Comparison of ENCODE assay signal across 9 mouse cellular contexts in genomic region chr2:180207840-180208239, GRCm38 (mm10). TPM values are rescaled to one million over a fixed set of nuclear protein-coding genes. Genes with fewer than 3 reads are reported as not detected.
DNase-seq lines count a peak whose midpoint lies in the region; ATAC-seq and TF ChIP-seq lines count a peak whose summit lies in the region.
"Had no signal": no experiment of that assay in that cellular context is flagged by ENCODE, and none has a peak within 500 bp of the region (broad histone marks: within the 10 kb centered on the region; RNA-seq: fewer than 3 reads in every experiment).

No protein-coding gene starts in this region.

- H3K36me3 ChIP-seq in heart, embryonic 10.5 days = peaks cover 38% of the 10 kb centered on the region
- 0 out of 2 replicates have a peak, but pooled peaks cover 2% of the 10 kb centered on the region for H3K36me3 ChIP-seq in limb, embryonic 10.5 days
- no peaks in the 10 kb centered on the region for H3K36me3 ChIP-seq in neural tube, embryonic 15.5 days
- H3K36me3 ChIP-seq: neural tube, embryonic 12.5 days had no signal

- H3K27ac ChIP-seq in bone marrow macrophage, adult 2 months (ENCODE audit: insufficient read depth, low read depth, low read length) = no peak overlapping the region
- H3K27ac ChIP-seq in heart, embryonic 10.5 days = 0 out of 2 replicates have a peak overlapping the region, but pooled peaks have one; percentile 62
- no peak overlapping the region for H3K27ac ChIP-seq in limb, embryonic 10.5 days
- no peak overlapping the region for H3K27ac ChIP-seq in neural tube, embryonic 15.5 days (replicated peaks)
- H3K27ac ChIP-seq: neural tube, embryonic 12.5 days had no signal

- H3K4me2 ChIP-seq in neural tube, embryonic 15.5 days = no peak overlapping the region
- H3K4me2 ChIP-seq: neural tube, embryonic 12.5 days had no signal

- peak; percentile 44 for TF ChIP-seq CTCF in bone marrow macrophage, adult 2 months (IDR thresholded peaks at IDR 0.05; ENCODE audit: low read depth, low read length)

- 58% methylated on average over 7 of the region's 7 CpGs for WGBS in heart, embryonic 10.5 days
- WGBS in limb, embryonic 10.5 days = 67% methylated on average over 7 of the region's 7 CpGs
- 38% methylated on average over 7 of the region's 7 CpGs for WGBS in neural tube, embryonic 15.5 days

- peak; percentile 51 for DNase-seq in ovary, postnatal 36 days (ENCODE audit: low spot score)
- DNase-seq in ovary, postnatal 10 days (ENCODE audit: low spot score) = no peak
- DNase-seq in heart, embryonic 10.5 days (ENCODE audit: low spot score) = no peak
- peak; percentile 59 for DNase-seq in limb, embryonic 10.5 days (ENCODE audit: low spot score)
- no peak for DNase-seq in testis, postnatal 14 days (ENCODE audit: low spot score)

- no peaks in the 10 kb centered on the region for H3K9me3 ChIP-seq in heart, embryonic 10.5 days
- no peaks in the 10 kb centered on the region for H3K9me3 ChIP-seq in limb, embryonic 10.5 days (replicated peaks)
- H3K9me3 ChIP-seq in neural tube, embryonic 15.5 days (replicated peaks) = no peaks in the 10 kb centered on the region
- H3K9me3 ChIP-seq: neural tube, embryonic 12.5 days had no signal

- no peak overlapping the region for H3K4me3 ChIP-seq in bone marrow macrophage, adult 2 months (ENCODE audit: insufficient read depth, low read length)
- H3K4me3 ChIP-seq in heart, embryonic 10.5 days = no peak overlapping the region
- no peak overlapping the region for H3K4me3 ChIP-seq in limb, embryonic 10.5 days
- no peak overlapping the region for H3K4me3 ChIP-seq in neural tube, embryonic 15.5 days (replicated peaks)
- H3K4me3 ChIP-seq: neural tube, embryonic 12.5 days had no signal

- no peaks in the 10 kb centered on the region for H3K27me3 ChIP-seq in heart, embryonic 10.5 days (ENCODE audit: insufficient read depth, poor library complexity, severe bottlenecking)
- H3K27me3 ChIP-seq in limb, embryonic 10.5 days (ENCODE audit: low read depth, poor library complexity, severe bottlenecking) = no peaks in the 10 kb centered on the region
- H3K27me3 ChIP-seq in neural tube, embryonic 15.5 days (replicated peaks) = no peaks in the 10 kb centered on the region
- H3K27me3 ChIP-seq: neural tube, embryonic 12.5 days had no signal

- H3K4me1 ChIP-seq in bone marrow macrophage, adult 2 months (ENCODE audit: control insufficient read depth, insufficient read depth, low read length) = peaks cover 4% of the 10 kb centered on the region; the same call in 1 of the 2 replicates
- peaks cover 23% of the 10 kb centered on the region for H3K4me1 ChIP-seq in heart, embryonic 10.5 days
- H3K4me1 ChIP-seq in limb, embryonic 10.5 days = peaks cover 11% of the 10 kb centered on the region; the same call in 1 of the 2 replicates
- peaks cover 26% of the 10 kb centered on the region for H3K4me1 ChIP-seq in neural tube, embryonic 15.5 days

- ATAC-seq in neural tube, embryonic 15.5 days (ENCODE audit: low FRiP score) = 0 out of 2 replicates have a peak, but pooled peaks have one; percentile 16
- no peak for ATAC-seq in activated CD4-positive, CD25-positive, alpha-beta regulatory T cell, adult 4 months

- TF ChIP-seq POLR2A in bone marrow macrophage, adult 2 months (IDR thresholded peaks at IDR 0.05; ENCODE audit: borderline replicate concordance, low read depth, low read length) = no peak

- no peak overlapping the region for H3K9ac ChIP-seq in neural tube, embryonic 15.5 days (replicated peaks)
- H3K9ac ChIP-seq: neural tube, embryonic 12.5 days had no signal

RNA-seq across cellular contexts. Expression of gene Lama5, which starts 17.8 kb away (rescaled TPM):
- 0.12 and 0.45 TPM in 2 replicates for polyA plus RNA-seq in bone marrow macrophage, adult 2 months (2012; ENCODE audit: insufficient read depth, insufficient read length, missing spikeins)
- 23.6 and 30.8 TPM in 2 replicates for polyA plus RNA-seq in heart, embryonic 10.5 days (2016; fragmentation: Nextera tagmentation; extraction: Ambion mirVana)
- polyA plus RNA-seq in limb, embryonic 10.5 days (2016; fragmentation: Nextera tagmentation; extraction: Ambion mirVana) = 18.1 and 18.2 TPM in 2 replicates
- 1.2 and 4.4 TPM in 2 replicates for polyA plus RNA-seq in neural tube, embryonic 15.5 days (2015; fragmentation: Nextera tagmentation; extraction: Ambion mirVana)
- under 1 TPM; 0.28 to 0.59 TPM for polyA plus RNA-seq in activated CD4-positive, CD25-positive, alpha-beta regulatory T cell, adult 4 months (2017; shearing (Covaris generic))

RNA-seq across cellular contexts. Expression of gene Adrm1, which starts 36.6 kb away (rescaled TPM):
- 62.1 and 71.4 TPM in 2 replicates for polyA plus RNA-seq in bone marrow macrophage, adult 2 months (2012; ENCODE audit: insufficient read depth, insufficient read length, missing spikeins)
- 202 and 240 TPM in 2 replicates for polyA plus RNA-seq in heart, embryonic 10.5 days (2016; fragmentation: Nextera tagmentation; extraction: Ambion mirVana)
- 264 and 295 TPM in 2 replicates for polyA plus RNA-seq in limb, embryonic 10.5 days (2016; fragmentation: Nextera tagmentation; extraction: Ambion mirVana)
- 196 and 203 TPM in 2 replicates for polyA plus RNA-seq in neural tube, embryonic 15.5 days (2015; fragmentation: Nextera tagmentation; extraction: Ambion mirVana)
- 100 to 1,000 TPM in 1 of 2 experiments, 10 to 100 TPM in 1; 87.7 to 113 TPM for polyA plus RNA-seq in activated CD4-positive, CD25-positive, alpha-beta regulatory T cell, adult 4 months (2017; shearing (Covaris generic))

RNA-seq across cellular contexts. Expression of gene Rps21, which starts 49.3 kb away (rescaled TPM):
- 1,564 and 1,592 TPM in 2 replicates for polyA plus RNA-seq in bone marrow macrophage, adult 2 months (2012; ENCODE audit: insufficient read depth, insufficient read length, missing spikeins)
- polyA plus RNA-seq in heart, embryonic 10.5 days (2016; fragmentation: Nextera tagmentation; extraction: Ambion mirVana) = 332 and 360 TPM in 2 replicates
- polyA plus RNA-seq in limb, embryonic 10.5 days (2016; fragmentation: Nextera tagmentation; extraction: Ambion mirVana) = 530 and 637 TPM in 2 replicates
- 382 and 405 TPM in 2 replicates for polyA plus RNA-seq in neural tube, embryonic 15.5 days (2015; fragmentation: Nextera tagmentation; extraction: Ambion mirVana)
- 1,000 to 10,000 TPM; 1,181 to 1,680 TPM for polyA plus RNA-seq in activated CD4-positive, CD25-positive, alpha-beta regulatory T cell, adult 4 months (2017; shearing (Covaris generic))

Comparison
In these comparisons a context has a peak if more than half of its experiments do, and no peak if none do; other contexts are left out.
1. DNase-seq: peak in ovary, postnatal 36 days (single experiment) and limb, embryonic 10.5 days (single experiment); none in ovary, postnatal 10 days (single experiment), heart, embryonic 10.5 days (single experiment) and testis, postnatal 14 days (single experiment).